Mouse (Mus musculus) ES-Bruce4 (cell line): ENCODE data around the gene Scamp1.

Experiments used
- CTCF ChIP-seq: IDR thresholded peaks from one replicate; pipeline ENCODE4 v1.8.1; 2011; ENCODE audit warnings: low read depth, low read length
- EP300 ChIP-seq: IDR thresholded peaks from 2 replicates; pipeline ENCODE4 v1.6.1; 2011; ENCODE audit warnings: low read depth, low read length; ENCODE audit not compliant: insufficient read depth
- POLR2A ChIP-seq: IDR thresholded peaks from one replicate; pipeline ENCODE4 v1.8.1; 2011; ENCODE audit warnings: low read length; ENCODE audit not compliant: insufficient read depth

DNA sequence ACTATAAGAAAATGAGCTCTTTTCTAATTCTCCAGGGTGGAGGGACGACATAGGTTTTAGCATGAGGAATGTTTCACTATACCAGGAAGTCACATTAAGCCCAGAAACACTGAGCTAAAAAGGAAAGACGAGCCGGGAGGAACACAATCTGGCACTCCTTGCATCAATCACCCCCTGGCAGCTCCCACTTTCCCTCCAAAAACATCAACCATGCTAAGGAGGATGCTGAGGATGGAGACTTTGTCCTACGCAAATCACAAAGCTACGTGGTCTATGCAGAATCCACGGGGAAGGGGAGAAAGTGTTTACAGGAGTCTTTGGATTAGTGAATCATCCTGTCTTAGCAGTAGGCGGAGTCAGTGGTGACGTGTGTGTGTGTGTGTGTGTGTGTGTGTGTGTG, 85.8 kb downstream of the Scamp1 start:
- TF ChIP-seq CTCF (no peak), POLR2A (no peak), EP300 (no peak)
